Mouse (Mus musculus): ENCODE measurements around the gene Dab2ip. TPM values are rescaled to one million over a fixed set of nuclear protein-coding genes. Genes with fewer than 3 reads are reported as not detected.

Dab2ip gene
- polyA plus RNA-seq, 1 experiment = 9.8 TPM

DNA sequence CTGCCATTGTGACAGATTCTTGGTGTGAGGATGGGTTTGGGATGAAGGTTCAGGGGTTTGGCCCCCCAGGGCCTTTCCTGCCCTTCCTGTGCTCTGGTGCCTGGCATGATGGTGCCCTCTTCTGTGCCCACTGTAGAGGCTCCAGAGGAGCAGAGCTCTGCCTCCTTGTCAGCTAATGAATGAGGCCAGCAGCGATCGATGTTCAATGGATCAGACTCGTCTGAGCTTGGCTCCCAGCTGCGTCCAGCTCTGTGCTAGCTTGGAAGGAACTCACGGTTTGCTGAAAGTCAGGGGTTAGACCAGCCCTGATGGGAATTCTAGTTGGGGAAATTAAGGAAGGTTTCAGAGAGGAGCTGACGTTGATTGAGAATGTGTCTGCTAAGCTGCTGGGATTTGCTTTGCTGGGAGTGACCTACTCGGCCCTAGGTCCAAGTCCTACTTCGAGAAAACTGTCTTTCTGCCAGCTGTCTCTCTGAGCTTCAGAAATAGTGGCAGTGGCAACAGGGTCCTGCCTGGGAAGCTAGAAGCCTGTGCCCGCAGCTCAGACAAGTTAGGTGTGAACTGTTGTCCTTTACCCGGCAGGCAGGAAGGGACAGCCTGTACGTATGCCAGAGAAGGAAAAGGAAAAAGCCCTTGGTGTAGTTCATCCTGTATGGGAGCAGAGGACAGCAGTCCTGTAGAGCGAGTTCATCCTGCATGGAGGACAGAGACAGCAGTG is 65.5 kb downstream of the Dab2ip start:
- 85% methylated on average over 12 of the region's 12 CpGs for WGBS
- Histone ChIP-seq H3K4me1 (ENCODE audit: control insufficient read depth, insufficient read depth, low read length) (no peaks in the 10 kb centered on the region), H3K4me3 (replicated peaks; ENCODE audit: control insufficient read depth, low read depth, low read length) (no peak overlapping the region), H3K27ac (ENCODE audit: control insufficient read depth, insufficient read depth, low read depth, low read length, poor library complexity) (no peak overlapping the region)
- no peak for TF ChIP-seq CTCF (IDR thresholded peaks at IDR 0.05; ENCODE audit: control insufficient read depth, insufficient read depth, low read length)
- TF ChIP-seq POLR2A (IDR thresholded peaks at IDR 0.05; ENCODE audit: borderline replicate concordance, control insufficient read depth, low read depth, low read length) = no peak

GRCm38 (mm10) chr2:35624380-35625006 is 66.4 kb downstream of the Dab2ip start:
- H3K4me3 ChIP-seq (replicated peaks; ENCODE audit: control insufficient read depth, low read depth, low read length) = no peak overlapping the region
- H3K4me1 ChIP-seq (ENCODE audit: control insufficient read depth, insufficient read depth, low read length) = no peaks in the 10 kb centered on the region
- no peak for TF ChIP-seq CTCF (IDR thresholded peaks at IDR 0.05; ENCODE audit: control insufficient read depth, insufficient read depth, low read length)
- TF ChIP-seq POLR2A (IDR thresholded peaks at IDR 0.05; ENCODE audit: borderline replicate concordance, control insufficient read depth, low read depth, low read length) = no peak
- no peak overlapping the region for H3K27ac ChIP-seq (ENCODE audit: control insufficient read depth, insufficient read depth, low read depth, low read length, poor library complexity)
- WGBS = 58% methylated on average over 5 of the region's 5 CpGs

DNA sequence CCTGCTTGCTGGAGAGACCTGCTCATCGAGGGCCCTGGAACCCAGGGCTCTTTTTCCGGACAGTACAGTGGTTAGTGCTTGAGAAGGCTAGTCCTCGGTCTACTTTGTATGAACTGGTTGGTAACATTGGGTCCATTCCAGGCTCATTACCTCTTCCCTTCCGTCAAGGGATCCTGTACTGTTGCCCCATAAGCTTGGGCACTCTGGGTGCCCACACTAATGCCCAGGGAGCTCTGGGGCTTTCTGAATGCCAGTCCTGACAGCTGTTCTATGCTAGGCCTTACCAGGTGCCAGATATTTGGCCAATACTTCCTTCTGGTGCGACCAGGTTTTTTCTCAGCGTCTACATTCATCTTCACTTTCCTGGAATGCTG is 66.9 kb downstream of the Dab2ip start:
- no peaks in the 10 kb centered on the region for H3K4me1 ChIP-seq (ENCODE audit: control insufficient read depth, insufficient read depth, low read length)
- TF ChIP-seq CTCF (IDR thresholded peaks at IDR 0.05; ENCODE audit: control insufficient read depth, insufficient read depth, low read length) = no peak
- no peak for TF ChIP-seq POLR2A (IDR thresholded peaks at IDR 0.05; ENCODE audit: borderline replicate concordance, control insufficient read depth, low read depth, low read length)
- H3K27ac ChIP-seq (ENCODE audit: control insufficient read depth, insufficient read depth, low read depth, low read length, poor library complexity) = no peak overlapping the region
- H3K4me3 ChIP-seq (replicated peaks; ENCODE audit: control insufficient read depth, low read depth, low read length) = no peak overlapping the region
- WGBS = 79% methylated on average over 6 of the region's 6 CpGs

GRCm38 (mm10) chr2:35625526-35625925 is 67.5 kb downstream of the Dab2ip start:
- no peak for TF ChIP-seq CTCF (IDR thresholded peaks at IDR 0.05; ENCODE audit: control insufficient read depth, insufficient read depth, low read length)
- TF ChIP-seq POLR2A (IDR thresholded peaks at IDR 0.05; ENCODE audit: borderline replicate concordance, control insufficient read depth, low read depth, low read length) = no peak
- Histone ChIP-seq H3K4me3 (replicated peaks; ENCODE audit: control insufficient read depth, low read depth, low read length) (no peak overlapping the region), H3K27ac (ENCODE audit: control insufficient read depth, insufficient read depth, low read depth, low read length, poor library complexity) (no peak overlapping the region), H3K4me1 (ENCODE audit: control insufficient read depth, insufficient read depth, low read length) (no peaks in the 10 kb centered on the region)
- WGBS = 86% methylated on average over 6 of the region's 6 CpGs

- TF ChIP-seq CTCF (IDR thresholded peaks at IDR 0.05; ENCODE audit: control insufficient read depth, insufficient read depth, low read length) (no peak), POLR2A (IDR thresholded peaks at IDR 0.05; ENCODE audit: borderline replicate concordance, control insufficient read depth, low read depth, low read length) (no peak)
- 86% methylated on average over 9 of the region's 9 CpGs for WGBS
- H3K4me3 ChIP-seq (replicated peaks; ENCODE audit: control insufficient read depth, low read depth, low read length) = no peak overlapping the region
Observed at GRCm38 (mm10) chr2:35626181-35626727, 68.2 kb downstream of the Dab2ip start.

DNA sequence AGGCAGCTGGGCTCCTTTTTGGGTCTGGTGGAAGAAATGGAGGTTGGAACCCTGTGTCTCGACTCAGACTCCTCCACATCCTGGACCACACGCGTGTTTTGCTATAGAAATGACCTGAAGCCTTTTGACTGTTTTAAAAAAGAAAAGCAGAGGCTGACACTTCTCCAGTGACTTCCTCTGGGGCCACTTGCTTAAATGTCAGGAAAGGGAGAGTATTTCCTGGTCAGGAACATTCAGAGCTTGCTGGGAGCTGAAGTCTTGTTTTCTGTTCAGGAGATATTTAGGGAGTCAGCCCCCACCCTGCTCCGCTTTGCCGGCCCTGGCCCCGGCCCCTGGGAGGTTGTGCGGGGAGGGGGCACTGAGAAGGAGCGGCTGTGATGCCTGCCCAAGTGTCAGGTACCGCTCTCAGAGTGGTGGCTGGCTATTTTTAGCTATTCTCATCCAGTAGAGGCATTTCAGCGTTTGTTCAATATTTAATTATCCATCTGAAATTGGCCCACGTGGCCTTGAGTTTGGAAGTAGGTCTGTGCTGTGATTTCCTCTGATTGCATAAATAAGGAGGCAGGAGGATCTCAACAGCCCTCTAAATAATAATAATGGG is 69.3 kb downstream of the Dab2ip start:
- Histone ChIP-seq H3K4me3 (replicated peaks; ENCODE audit: control insufficient read depth, low read depth, low read length) (no peak overlapping the region), H3K27ac (ENCODE audit: control insufficient read depth, insufficient read depth, low read depth, low read length, poor library complexity) (no peak overlapping the region), H3K4me1 (ENCODE audit: control insufficient read depth, insufficient read depth, low read length) (no peaks in the 10 kb centered on the region)
- TF ChIP-seq CTCF (IDR thresholded peaks at IDR 0.05; ENCODE audit: control insufficient read depth, insufficient read depth, low read length) (no peak), POLR2A (IDR thresholded peaks at IDR 0.05; ENCODE audit: borderline replicate concordance, control insufficient read depth, low read depth, low read length) (no peak)
- 76% methylated on average over 11 of the region's 11 CpGs for whole genome bisulfite sequencing

More at GRCm38 (mm10) chr2:35626181-35626727, 68.2 kb downstream of the Dab2ip start:
- Histone ChIP-seq H3K4me1 (ENCODE audit: control insufficient read depth, insufficient read depth, low read length) (no peaks in the 10 kb centered on the region), H3K27ac (ENCODE audit: control insufficient read depth, insufficient read depth, low read depth, low read length, poor library complexity) (no peak overlapping the region)

DNA sequence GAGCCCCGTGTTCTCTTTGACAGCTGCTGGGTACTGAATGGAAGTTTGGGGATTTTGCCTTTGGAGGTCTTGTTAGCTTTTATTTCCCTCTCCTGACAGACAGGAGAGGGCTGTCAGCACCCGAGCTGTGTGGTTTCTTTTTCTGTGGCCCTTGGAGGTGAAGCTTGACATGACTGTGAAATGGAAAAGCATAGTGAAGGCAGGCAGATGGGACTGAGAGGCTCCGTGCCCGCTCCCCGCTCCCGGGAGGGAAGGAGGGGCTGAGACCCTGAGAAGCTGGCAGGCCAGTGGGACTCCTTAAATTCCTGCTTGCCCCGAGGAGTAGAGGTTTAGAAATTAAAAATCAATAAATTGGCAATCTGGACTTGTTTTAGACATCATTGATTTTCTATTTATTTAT is 70.0 kb downstream of the Dab2ip start:
- 70% methylated on average over 7 of the region's 7 CpGs for WGBS

GRCm38 (mm10) chr2:35628656-35629055 is 70.6 kb downstream of the Dab2ip start:
- no peak overlapping the region for H3K4me3 ChIP-seq (replicated peaks; ENCODE audit: control insufficient read depth, low read depth, low read length)
- 86% methylated on average over 4 of the region's 4 CpGs for WGBS
- H3K4me1 ChIP-seq (ENCODE audit: control insufficient read depth, insufficient read depth, low read length) = no peaks in the 10 kb centered on the region
- H3K27ac ChIP-seq (ENCODE audit: control insufficient read depth, insufficient read depth, low read depth, low read length, poor library complexity) = no peak overlapping the region
- TF ChIP-seq POLR2A (IDR thresholded peaks at IDR 0.05; ENCODE audit: borderline replicate concordance, control insufficient read depth, low read depth, low read length) = no peak
- no peak for TF ChIP-seq CTCF (IDR thresholded peaks at IDR 0.05; ENCODE audit: control insufficient read depth, insufficient read depth, low read length)

More for the DNA sequence above, 70.0 kb downstream of the Dab2ip start:
- Histone ChIP-seq H3K27ac (ENCODE audit: control insufficient read depth, insufficient read depth, low read depth, low read length, poor library complexity) (no peak overlapping the region), H3K4me1 (ENCODE audit: control insufficient read depth, insufficient read depth, low read length) (no peaks in the 10 kb centered on the region), H3K4me3 (replicated peaks; ENCODE audit: control insufficient read depth, low read depth, low read length) (no peak overlapping the region)
- TF ChIP-seq POLR2A (IDR thresholded peaks at IDR 0.05; ENCODE audit: borderline replicate concordance, control insufficient read depth, low read depth, low read length) (no peak), CTCF (IDR thresholded peaks at IDR 0.05; ENCODE audit: control insufficient read depth, insufficient read depth, low read length) (no peak)
